Mouse (Mus musculus) lung, adult 18-20 months (tissue): ENCODE measurements around the gene Slirp.
A peak's percentile ranks its signal among the peaks of the same experiment; 100 is the strongest.
"Not testable (repeated sequence)": the region's sequence is repeated elsewhere in the genome, so short reads cannot be mapped to it uniquely, and the experiment has no call there.

Experiments used
- DNase-seq, 2 experiments: peaks; one replicate each; pipeline ENCODE4 v3.0.0; 2022; ENCODE audit warnings: mixed read lengths in 2 of 2

Slirp gene

GRCm38 (mm10) chr12:87428885-87429284 is 14.8 kb upstream of the Slirp start:
- DNase-seq = no peak

- no peak for DNase-seq
Measured at GRCm38 (mm10) chr12:87442177-87443114, 1.2 kb upstream of the Slirp start.

GRCm38 (mm10) chr12:87443115-87443699 is 489 bp upstream of the Slirp start:
- DNase-seq = no peak

- no peak for DNase-seq
Measured at GRCm38 (mm10) chr12:87444211-87444610, 515 bp downstream of the Slirp start.

DNA sequence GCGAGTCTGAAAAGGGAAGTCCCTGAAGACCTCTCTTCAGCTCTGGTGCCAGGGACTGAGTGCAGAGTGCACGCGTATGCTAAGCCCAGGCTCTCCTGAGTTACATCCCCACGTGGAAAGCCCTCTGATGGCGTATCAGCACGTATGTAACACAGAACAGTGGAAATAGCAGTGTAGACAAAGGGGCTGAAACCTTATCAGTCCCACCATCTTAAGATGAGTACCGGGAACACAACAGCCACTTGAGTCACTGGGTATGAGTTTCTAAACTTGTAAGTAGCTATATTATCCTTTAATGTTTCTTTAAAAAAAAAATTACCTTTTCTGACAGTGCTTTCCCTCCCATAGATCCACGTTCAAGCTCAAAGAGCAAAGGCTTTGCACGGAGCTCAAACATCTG is 5.8 kb downstream of the Slirp start:
- no peak for DNase-seq

- no peak for DNase-seq
Measured at GRCm38 (mm10) chr12:87464678-87465297, 21.1 kb downstream of the Slirp start.

DNA sequence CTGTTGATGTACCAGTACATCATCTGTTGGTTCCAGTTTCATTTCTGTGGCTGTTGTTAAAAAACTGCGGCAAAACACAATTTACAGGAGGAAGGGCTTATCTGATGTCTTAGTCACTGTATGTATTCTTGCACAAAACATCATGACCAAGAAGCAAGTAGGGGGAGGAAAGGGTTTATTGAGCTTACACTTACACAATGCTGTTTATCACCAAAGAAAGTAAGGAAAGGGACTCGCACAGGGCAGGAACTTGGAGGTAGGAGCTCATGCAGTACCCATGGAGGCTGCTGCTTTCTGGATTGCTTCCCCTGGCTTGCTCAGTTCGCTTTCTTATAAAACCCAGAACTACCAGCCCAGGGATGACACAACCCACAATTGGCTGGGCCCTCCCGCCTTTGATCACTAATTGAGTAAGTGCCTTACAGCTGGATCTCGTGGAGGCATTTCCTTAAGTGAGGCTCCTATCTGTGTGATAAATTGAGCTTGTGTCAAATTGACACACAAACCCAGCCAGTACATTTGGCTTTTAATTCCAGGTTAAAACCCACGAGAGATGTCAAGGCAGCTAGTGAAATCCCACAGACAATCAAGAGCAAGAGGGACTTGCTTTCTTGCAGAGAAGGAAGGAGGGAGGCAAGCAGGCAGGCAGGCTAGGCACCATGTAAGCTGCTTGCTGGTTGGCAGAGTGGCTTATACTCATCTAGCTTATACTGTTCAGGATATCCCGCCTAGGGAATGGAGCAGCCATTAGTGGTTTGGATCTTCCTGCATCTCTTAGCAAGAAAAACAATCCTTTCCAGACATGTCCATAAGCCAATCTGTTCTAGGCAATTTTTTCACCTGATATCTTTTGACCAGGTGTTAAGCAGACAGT is 26.8 kb downstream of the Slirp start:
- no peak for DNase-seq

DNA sequence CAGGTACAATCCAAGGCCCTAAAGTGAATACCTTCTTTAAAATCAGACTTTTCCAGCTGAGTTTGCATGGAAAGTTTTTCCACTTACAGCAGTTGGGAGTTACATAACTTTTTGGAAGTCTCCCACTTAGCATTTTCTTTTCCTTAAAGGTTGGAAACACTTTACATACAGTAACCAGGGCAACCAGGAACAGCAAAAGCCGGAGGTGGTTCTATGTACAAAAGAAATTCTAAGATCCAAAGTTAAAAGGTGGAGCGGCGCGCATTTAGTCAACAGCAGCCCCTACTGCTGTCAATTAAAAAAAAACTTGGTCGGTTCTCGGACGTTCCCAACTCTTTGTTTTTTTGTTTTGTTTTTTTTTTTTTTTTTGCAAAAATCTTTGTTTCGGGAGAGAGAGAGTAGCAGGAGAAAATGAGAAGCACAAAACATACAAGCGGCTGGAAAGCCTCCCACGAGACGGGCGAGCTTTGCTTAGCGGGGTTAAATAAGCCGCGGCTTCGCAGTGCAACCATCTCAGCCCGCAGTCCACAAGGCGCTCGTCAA is 27.8 kb downstream of the Slirp start:
- DNase-seq = peak in 1 of 2 experiments; percentile 10

DNA sequence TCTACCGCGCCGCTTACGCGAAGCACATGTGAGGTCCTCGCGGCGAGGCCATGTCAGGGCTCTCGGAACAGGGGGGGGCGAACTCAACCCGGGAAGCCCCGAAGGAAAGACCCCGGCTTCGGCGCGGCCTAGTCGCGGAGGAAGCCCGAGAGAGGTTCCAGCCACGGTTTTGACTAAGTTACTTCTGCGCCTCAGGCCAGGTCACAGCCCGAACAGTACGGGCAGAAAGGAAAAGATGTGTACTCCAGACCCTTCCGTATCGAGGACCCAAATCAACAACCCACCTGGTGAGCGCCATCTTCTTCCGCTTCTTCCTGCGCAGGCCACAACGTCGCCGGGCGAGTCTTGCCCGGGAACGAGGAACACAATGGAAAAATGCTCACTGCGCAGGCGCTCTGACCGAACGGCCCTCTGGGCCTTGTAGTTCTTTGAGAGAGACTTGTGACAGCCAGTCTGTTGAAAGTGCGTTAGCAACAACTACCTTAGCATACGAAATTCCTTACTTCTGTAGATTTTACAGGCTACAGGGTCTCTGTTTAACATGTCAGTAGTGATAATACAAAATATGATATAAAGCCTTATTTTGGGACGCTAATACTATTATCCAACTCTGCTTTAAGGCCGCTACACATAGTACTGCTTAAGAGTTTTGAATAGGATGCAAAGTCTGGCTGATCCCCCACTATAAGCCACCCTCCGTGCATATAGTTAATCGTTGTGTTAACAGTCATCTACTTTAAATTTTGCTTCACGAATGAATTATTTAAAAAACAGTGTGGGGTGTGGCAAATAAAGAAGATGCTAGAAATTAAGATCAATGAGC is 28.5 kb downstream of the Slirp start, which contains the start of gene Snw1:
Snw1 (minus strand) TSS at position 311 of the 823 bp plus-strand sequence.
- DNase-seq = peak; percentile 96

DNA sequence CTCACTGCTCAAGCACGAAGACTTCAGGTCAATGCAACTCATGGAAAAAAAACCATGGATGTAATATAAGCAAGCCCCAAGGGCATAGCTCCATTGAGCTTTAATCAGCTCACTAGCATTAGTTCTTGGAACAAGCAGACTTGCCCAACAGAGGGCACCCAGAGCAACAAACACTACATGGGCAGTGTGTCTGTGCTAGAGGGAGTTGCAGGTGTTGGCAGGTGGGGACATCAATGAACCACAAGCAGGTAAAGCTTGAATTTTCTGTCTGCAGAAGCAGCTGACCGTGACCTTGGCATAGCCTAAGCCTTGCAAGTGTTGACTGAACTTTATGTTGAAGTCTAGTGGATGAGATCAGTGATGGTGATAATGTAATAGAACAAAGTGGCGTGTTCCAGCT is 31.1 kb downstream of the Slirp start:
- no peak for DNase-seq

DNA sequence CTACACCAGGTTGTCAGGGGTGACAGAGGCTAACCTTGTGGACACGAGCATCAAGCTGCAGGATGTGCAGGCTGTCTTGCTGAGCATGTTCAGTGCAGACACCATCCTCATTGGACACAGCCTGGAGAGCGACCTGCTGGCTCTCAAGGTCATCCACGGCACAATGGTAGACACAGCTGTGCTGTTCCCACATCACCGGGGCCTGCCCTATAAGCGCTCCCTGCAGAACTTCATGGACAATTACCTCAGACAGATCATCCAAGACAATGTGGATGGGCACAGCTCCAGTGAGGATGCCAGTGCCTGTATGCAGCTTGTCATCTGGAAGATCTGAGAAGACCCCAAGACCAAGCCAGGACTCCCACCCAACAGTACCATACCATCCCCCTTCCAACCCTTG is 38.8 kb downstream of the Slirp start:
- DNase-seq = not testable (repeated sequence)

GRCm38 (mm10) chr12:87488683-87489082 is 45.0 kb downstream of the Slirp start:
- not testable (repeated sequence) for DNase-seq

- not testable (repeated sequence) for DNase-seq
Measured at GRCm38 (mm10) chr12:87494421-87494820, 50.7 kb downstream of the Slirp start, which contains the start of gene Gm5788. Gene Gm5788, plus strand, starts transcription at chr12:87494721.
